8 mouse cellular contexts compared by ENCODE assay signal in genomic region chr1:144003904-144004740, GRCm38 (mm10). TPM values are rescaled to one million over a fixed set of nuclear protein-coding genes. Genes with fewer than 3 reads are reported as not detected.
DNase-seq lines count a peak whose midpoint lies in the region; ATAC-seq and TF ChIP-seq lines count a peak whose summit lies in the region.

Gene Rgs2 (minus strand): TSS chr1:144004161.

- TF ChIP-seq EP300 in CH12.LX (IDR thresholded peaks at IDR 0.05; ENCODE audit: low read length), result no peak

- H3K27ac ChIP-seq in CH12.LX (ENCODE audit: insufficient read depth, low read depth), result no peak within 1 kb of the TSS
- peak within 1 kb of the TSS; percentile 72 for H3K27ac ChIP-seq in forebrain, embryonic 13.5 days
- H3K27ac ChIP-seq in neural tube, embryonic 15.5 days (replicated peaks), result peak within 1 kb of the TSS; percentile 91

- H3K4me1 ChIP-seq in CH12.LX (ENCODE audit: control insufficient read depth in 1 of 2, insufficient read depth in 2 of 2), result peaks cover 0 to 48% of the 10 kb centered on the region in 2 experiments; a peak in 2 of 4 replicates
- peaks cover 18% of the 10 kb centered on the region for H3K4me1 ChIP-seq in forebrain, embryonic 13.5 days
- peaks cover 28% of the 10 kb centered on the region for H3K4me1 ChIP-seq in neural tube, embryonic 15.5 days

- TF ChIP-seq CTCF in CH12.LX (conservative IDR thresholded peaks at IDR 0.05 in 1 of 2, IDR thresholded peaks at IDR 0.05 in 1 of 2; ENCODE audit: low read depth in 2 of 2, low read length in 2 of 2), result no peak

- dilution Hi-C loops in CH12.LX (cut with MboI; ENCODE audit: extremely low pct_ligation_motif_present, extremely low pct_unique_long_range_greater_than_20kb, low sequenced_read_pairs), result no loop called here

- DNase-seq in CH12.LX (ENCODE audit: extremely low read depth), result peak; percentile 89
- peak; percentile 85 for DNase-seq in c-Kit-positive CD71-positive TER-119-positive erythroid progenitor cells, embryonic 14.5 days (ENCODE audit: low spot score)
- peak; percentile 97 to 98 for DNase-seq in heart, postnatal 14 days
- peak; percentile 97 for DNase-seq in layer of hippocampus, adult 11-12 months (ENCODE audit: low spot score)
- DNase-seq in lung, adult 18-20 months, result peak; percentile 93 to 94
- peak; percentile 95 for DNase-seq in testis, postnatal 14 days (ENCODE audit: low spot score)

- H3K36me3 ChIP-seq in CH12.LX (replicated peaks in 1 of 2; ENCODE audit: control insufficient read depth in 1 of 2, insufficient read depth in 1 of 2, low read length in 1 of 2), result peaks cover 2 to 13% of the 10 kb centered on the region in 2 experiments
- peaks cover 11% of the 10 kb centered on the region for H3K36me3 ChIP-seq in forebrain, embryonic 13.5 days (ENCODE audit: poor library complexity, severe bottlenecking)
- peaks cover 21% of the 10 kb centered on the region for H3K36me3 ChIP-seq in neural tube, embryonic 15.5 days

- intact Hi-C loops in heart, postnatal 14 days (cut with DNase I), result loop anchor here (10.0 kb wide), 1 partner anchor 201 kb away; no protein-coding TSS in a partner anchor

- under 1% methylated on average over 56 of the region's 57 CpGs for WGBS in forebrain, embryonic 13.5 days
- under 1% methylated on average over 57 of the region's 57 CpGs for WGBS in neural tube, embryonic 15.5 days

- in situ Hi-C loops in CH12.LX (cut with MboI; ENCODE audit: low pct_ligation_motif_present, low pct_unique_long_range_greater_than_20kb, low sequenced_read_pairs), result loop anchor here (10.0 to 25.0 kb wide), 2 partner anchors 183 to 189 kb away; partner anchors contain the start of gene Rgs13

- H3K79me2 ChIP-seq in CH12.LX (replicated peaks; ENCODE audit: control insufficient read depth, extremely low read depth, insufficient read depth, poor library complexity, severe bottlenecking), result no peaks in the 10 kb centered on the region

- no peaks in the 10 kb centered on the region for H3K27me3 ChIP-seq in CH12.LX (replicated peaks)
- no peaks in the 10 kb centered on the region for H3K27me3 ChIP-seq in forebrain, embryonic 13.5 days
- no peaks in the 10 kb centered on the region for H3K27me3 ChIP-seq in neural tube, embryonic 15.5 days (replicated peaks)

- H3K4me3 ChIP-seq in CH12.LX (replicated peaks in 1 of 3; ENCODE audit: low read depth in 2 of 3, low read length in 2 of 3, poor library complexity in 1 of 3), result peak within 1 kb of the TSS; percentile 69 to 83 (median 77)
- peak within 1 kb of the TSS; percentile 63 for H3K4me3 ChIP-seq in forebrain, embryonic 13.5 days
- peak within 1 kb of the TSS; percentile 71 for H3K4me3 ChIP-seq in neural tube, embryonic 15.5 days (replicated peaks)

- peak; percentile 98 for TF ChIP-seq POLR2A in CH12.LX (IDR thresholded peaks at IDR 0.05; ENCODE audit: low read depth, low read length)

- no peak; the same call in 1 of the 2 replicates for TF ChIP-seq RAD21 in CH12.LX (IDR thresholded peaks at IDR 0.05; ENCODE audit: low read depth, low read length)

- H3K9ac ChIP-seq in CH12.LX (ENCODE audit: insufficient read depth, low read depth), result peak within 1 kb of the TSS; percentile 39; the same call in 1 of the 2 replicates
- peak within 1 kb of the TSS; percentile 78 for H3K9ac ChIP-seq in forebrain, embryonic 13.5 days
- peak within 1 kb of the TSS; percentile 88 for H3K9ac ChIP-seq in neural tube, embryonic 15.5 days (replicated peaks)

- peak within 1 kb of the TSS; percentile 65 for H3K4me2 ChIP-seq in CH12.LX (ENCODE audit: insufficient read depth, low read depth, poor library complexity, severe bottlenecking)
- peak within 1 kb of the TSS; percentile 86 for H3K4me2 ChIP-seq in forebrain, embryonic 13.5 days
- peak within 1 kb of the TSS; percentile 90 for H3K4me2 ChIP-seq in neural tube, embryonic 15.5 days

- H3K9me3 ChIP-seq in CH12.LX (replicated peaks; ENCODE audit: low read length), result no peaks in the 10 kb centered on the region
- H3K9me3 ChIP-seq in forebrain, embryonic 13.5 days (replicated peaks), result no peaks in the 10 kb centered on the region
- no peaks in the 10 kb centered on the region for H3K9me3 ChIP-seq in neural tube, embryonic 15.5 days (replicated peaks)

- ATAC-seq in forebrain, embryonic 13.5 days, result peak; percentile 99
- ATAC-seq in neural tube, embryonic 15.5 days (ENCODE audit: low FRiP score), result peak; percentile 99

TF ChIP-seq in CH12.LX, 34 proteins besides CTCF, POLR2A, EP300 and RAD21:
- no peak for TF ChIP-seq SMC3 (IDR thresholded peaks at IDR 0.05; ENCODE audit: low read depth, low read length)
- no peak for TF ChIP-seq PAX5 (IDR thresholded peaks at IDR 0.05; ENCODE audit: low read length)
- no peak for TF ChIP-seq JUN (IDR thresholded peaks at IDR 0.05; ENCODE audit: insufficient read depth, low read depth, low read length)
- peak; percentile 39 for TF ChIP-seq MYC (IDR thresholded peaks at IDR 0.05; ENCODE audit: low read depth, low read length)
- no peak for TF ChIP-seq RCOR1 (conservative IDR thresholded peaks at IDR 0.05; ENCODE audit: low read depth, low read length)
- no peak for TF ChIP-seq HCFC1 (IDR thresholded peaks at IDR 0.05; ENCODE audit: low read depth, low read length)
- peak; percentile 93 for TF ChIP-seq ZMIZ1 (IDR thresholded peaks at IDR 0.05; ENCODE audit: low read depth, low read length)
- no peak for TF ChIP-seq E2F4 (IDR thresholded peaks at IDR 0.05; ENCODE audit: insufficient replicate concordance, low read depth, low read length)
- peak; percentile 85 for TF ChIP-seq SIN3A (IDR thresholded peaks at IDR 0.05; ENCODE audit: low read length)
- TF ChIP-seq TBP (conservative IDR thresholded peaks at IDR 0.05; ENCODE audit: low read depth, low read length), result peak; percentile 90
- no peak for TF ChIP-seq CHD2 (IDR thresholded peaks at IDR 0.05; ENCODE audit: low read length)
- TF ChIP-seq MEF2A (IDR thresholded peaks at IDR 0.05; ENCODE audit: borderline replicate concordance, low read depth, low read length), result no peak
- peak; percentile 86; the same call in 1 of the 2 replicates for TF ChIP-seq POLR2AphosphoS2 (IDR thresholded peaks at IDR 0.05; ENCODE audit: low read depth, low read length)
- TF ChIP-seq USF1 (IDR thresholded peaks at IDR 0.05; ENCODE audit: low read depth, low read length), result no peak
- TF ChIP-seq BHLHE40 (IDR thresholded peaks at IDR 0.05; ENCODE audit: low read depth, low read length), result peak; percentile 55; the same call in 1 of the 2 replicates
- no peak for TF ChIP-seq CHD1 (IDR thresholded peaks at IDR 0.05; ENCODE audit: low read depth, low read length)
- TF ChIP-seq IRF4 (IDR thresholded peaks at IDR 0.05; ENCODE audit: low read depth, low read length), result no peak; the same call in 1 of the 2 replicates
- TF ChIP-seq NELFE (IDR thresholded peaks at IDR 0.05; ENCODE audit: low read depth, low read length), result peak; percentile 91
- TF ChIP-seq UBTF (IDR thresholded peaks at IDR 0.05; ENCODE audit: low read depth, low read length), result no peak
- no peak for TF ChIP-seq ZKSCAN1 (IDR thresholded peaks at IDR 0.05; ENCODE audit: borderline replicate concordance, low read depth, low read length)
- peak; percentile 5; the same call in 1 of the 2 replicates for TF ChIP-seq MAZ (IDR thresholded peaks at IDR 0.05; ENCODE audit: low read depth, low read length)
- no peak for TF ChIP-seq ZNF384 (IDR thresholded peaks at IDR 0.05; ENCODE audit: low read depth, low read length)
- TF ChIP-seq ELF1 (IDR thresholded peaks at IDR 0.05; ENCODE audit: low read depth, low read length), result 0 out of 2 replicates have a peak, but pooled peaks have one; percentile 9
- TF ChIP-seq ZC3H11A (IDR thresholded peaks at IDR 0.05; ENCODE audit: low read depth, low read length), result no peak
- peak; percentile 56; the same call in 1 of the 2 replicates for TF ChIP-seq MAX (IDR thresholded peaks at IDR 0.05; ENCODE audit: low read length)
- no peak for TF ChIP-seq JUND (conservative IDR thresholded peaks at IDR 0.05; ENCODE audit: low read depth, low read length)
- TF ChIP-seq TCF12 (IDR thresholded peaks at IDR 0.05; ENCODE audit: low read depth, low read length), result peak; percentile 49
- TF ChIP-seq MAFK (IDR thresholded peaks at IDR 0.05; ENCODE audit: insufficient replicate concordance, low read length), result no peak
- peak; percentile 57; the same call in 1 of the 2 replicates for TF ChIP-seq NRF1 (IDR thresholded peaks at IDR 0.05; ENCODE audit: low read depth, low read length)
- TF ChIP-seq KAT2A (IDR thresholded peaks at IDR 0.05; ENCODE audit: insufficient replicate concordance, low read length), result no peak
- TF ChIP-seq ETS1 (conservative IDR thresholded peaks at IDR 0.05; ENCODE audit: low read depth, low read length), result no peak; the same call in 1 of the 2 replicates
- no peak for TF ChIP-seq USF2 (conservative IDR thresholded peaks at IDR 0.05; ENCODE audit: low read depth, low read length)
- TF ChIP-seq GABPA (IDR thresholded peaks at IDR 0.05; ENCODE audit: insufficient replicate concordance, low read depth, low read length), result no peak
- TF ChIP-seq MXI1 (IDR thresholded peaks at IDR 0.05; ENCODE audit: low read depth, low read length), result peak; percentile 55; the same call in 1 of the 2 replicates

RNA-seq across cellular contexts. Expression of gene Rgs2, which starts in this region (rescaled TPM):
- 3.2 and 3.4 TPM in 2 replicates for total RNA-seq in CH12.LX (2012; rRNA removed)
- total RNA-seq in CH12.LX (2014; rRNA removed), result 10.8 and 11.0 TPM in 2 replicates
- polyA plus RNA-seq in CH12.LX (2012; ENCODE audit: insufficient read length, low read depth), result 13.1 and 14.7 TPM in 2 replicates
- polyA plus RNA-seq in forebrain, embryonic 13.5 days (2015; fragmentation: Nextera tagmentation; extraction: Ambion mirVana), result 97.9 and 101 TPM in 2 replicates
- total RNA-seq in heart, postnatal 14 days (2021), result 10 to 100 TPM; 57.4 to 59.9 TPM
- 97.0 and 112 TPM in 2 replicates for polyA plus RNA-seq in neural tube, embryonic 15.5 days (2015; fragmentation: Nextera tagmentation; extraction: Ambion mirVana)

Comparison
In these comparisons a context has a peak if more than half of its experiments do, and no peak if none do; other contexts are left out.
1. RNA of gene Rgs2 (total RNA-seq): 57.4 to 59.9 TPM in heart, postnatal 14 days; 3.2 to 11.0 TPM in CH12.LX; every median in the first group is over 4 times any median in the second.
2. Peak in every context shown above with its lines, with median percentiles within 50 percentile points of each other: DNase-seq, H3K4me2 ChIP-seq, H3K4me3 ChIP-seq and H3K9ac ChIP-seq.